Mouse (Mus musculus): Measurements from ENCODE around the gene C1qb. TPM values are rescaled to one million over a fixed set of nuclear protein-coding genes. Genes with fewer than 3 reads are reported as not detected.

C1qb gene
- total RNA-seq, 2 experiments from 2014 or later: 32.0 to 36.7 TPM

GRCm38 (mm10) chr4:136896461-136896860 is 10.5 kb upstream of the C1qb start:
- intact Hi-C loops (cut with DNase I): loop anchor here (10.0 kb wide), 1 partner anchor 408 kb away; no protein-coding TSS in a partner anchor

DNA sequence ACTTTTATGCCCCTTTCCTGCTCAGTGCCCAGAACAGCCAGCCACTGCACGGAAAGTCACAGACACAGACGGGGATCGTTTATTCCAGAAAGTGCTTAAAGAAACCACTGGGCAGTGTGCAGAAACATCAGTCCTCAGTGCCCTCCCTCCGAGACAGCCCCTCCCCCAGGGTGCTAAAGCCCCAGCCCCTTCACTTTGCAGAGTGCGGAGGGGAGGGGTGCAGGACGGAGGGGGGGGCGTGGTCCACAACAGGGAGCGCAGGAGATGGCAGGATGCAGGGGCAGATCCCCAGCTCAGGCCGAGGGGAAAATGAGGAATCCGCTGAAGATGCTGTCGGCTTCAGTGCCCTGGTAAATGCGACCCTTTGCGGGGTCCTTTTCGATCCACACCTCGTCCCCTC is 9.9 kb upstream of the C1qb start:
- intact Hi-C loops (cut with DNase I): loop anchor here (10.0 kb wide), 1 partner anchor 409 kb away; no protein-coding TSS in a partner anchor
- DNase-seq (ENCODE audit: extremely low spot score in 1 of 2, low spot score in 2 of 2): no peak

More at GRCm38 (mm10) chr4:136896461-136896860, 10.5 kb upstream of the C1qb start:
- no peak for DNase-seq (ENCODE audit: extremely low spot score in 1 of 2, low spot score in 2 of 2)

GRCm38 (mm10) chr4:136894821-136895220 is 8.8 kb upstream of the C1qb start:
- intact Hi-C loops (cut with DNase I): loop anchor here (1.0 to 10.0 kb wide), 3 partner anchors 87 to 410 kb away; no protein-coding TSS in a partner anchor

DNA sequence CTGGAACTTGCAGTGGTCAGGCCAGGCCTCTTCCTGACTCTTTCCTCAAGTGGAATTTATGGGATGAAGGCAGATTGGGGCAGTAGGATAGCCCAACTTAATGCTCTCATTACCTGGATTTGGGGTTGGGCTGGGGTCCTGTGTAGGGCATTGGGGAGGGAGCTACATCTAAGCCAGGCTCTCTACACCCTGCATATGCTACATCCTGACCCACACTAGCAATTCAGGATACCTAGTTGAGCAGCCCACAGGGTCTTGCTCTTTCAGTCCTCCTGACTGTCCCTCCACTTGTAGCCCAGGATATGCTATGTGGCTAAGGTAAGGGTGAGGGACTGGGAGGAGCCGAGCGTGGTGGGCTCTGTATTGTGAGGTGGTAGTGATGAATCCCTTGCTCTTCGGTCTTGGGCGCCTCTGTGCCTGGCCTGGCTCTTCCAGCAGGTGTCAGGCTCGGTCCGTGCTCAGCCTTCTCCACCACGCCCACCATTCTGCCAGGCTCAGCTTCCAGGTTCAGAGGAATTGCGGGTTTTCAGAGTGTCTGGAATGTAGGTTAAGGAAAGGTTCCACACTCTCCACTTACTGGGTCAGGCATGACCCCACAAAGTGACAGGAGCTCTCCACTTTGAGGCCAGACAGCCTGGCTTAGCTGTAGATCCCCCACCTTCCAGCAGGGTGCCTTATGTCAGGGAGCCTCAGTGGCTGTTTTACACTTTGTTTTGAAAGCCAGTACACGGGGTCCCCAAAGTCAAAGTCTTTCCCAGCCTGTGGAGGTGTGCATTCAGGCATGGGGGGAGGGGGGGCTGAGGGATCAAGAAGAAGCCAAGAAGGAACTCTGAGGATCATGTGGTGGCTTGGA is 7.9 kb upstream of the C1qb start:
- intact Hi-C loops (cut with DNase I): loop anchor here (1.0 to 10.0 kb wide), 3 partner anchors 88 to 411 kb away; no protein-coding TSS in a partner anchor
- DNase-seq (ENCODE audit: extremely low spot score in 1 of 2, low spot score in 2 of 2): peak; percentile 68 to 71

More at GRCm38 (mm10) chr4:136894821-136895220, 8.8 kb upstream of the C1qb start:
- DNase-seq (ENCODE audit: extremely low spot score in 1 of 2, low spot score in 2 of 2): no peak

- peak in 1 of 2 experiments; percentile 60 for DNase-seq (ENCODE audit: extremely low spot score in 1 of 2, low spot score in 2 of 2)
- intact Hi-C loops (cut with DNase I): loop anchor here (5.0 to 10.0 kb wide), 2 partner anchors 89 to 412 kb away; no protein-coding TSS in a partner anchor
These were observed 6.8 kb upstream of the C1qb start, which contains the start of gene C1qc for GRCm38 (mm10) chr4:136892811-136893210. C1qc (minus strand) TSS chr4:136893065.

DNA sequence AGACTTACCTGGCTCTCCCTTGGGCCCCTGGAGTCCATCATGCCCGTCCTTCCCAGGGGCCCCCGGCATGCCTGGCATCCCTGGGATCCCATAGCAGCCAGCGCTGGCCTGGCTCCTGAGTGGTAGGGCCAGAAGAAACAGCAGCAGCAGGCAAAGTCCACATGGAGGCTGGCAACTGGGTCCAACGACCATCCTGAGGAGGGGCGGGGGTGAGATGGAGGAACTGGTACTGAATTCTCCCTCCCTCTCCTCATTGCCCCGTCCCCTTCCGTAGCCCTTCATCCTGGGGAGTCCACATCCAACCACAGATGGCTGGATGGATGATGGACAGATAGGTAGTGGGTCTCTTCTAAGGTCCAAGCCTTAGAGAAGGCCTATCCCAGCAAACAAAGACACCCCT is 6.4 kb upstream of the C1qb start:
- intact Hi-C loops (cut with DNase I): loop anchor here (5.0 to 10.0 kb wide), 2 partner anchors 90 to 412 kb away; no protein-coding TSS in a partner anchor
- DNase-seq (ENCODE audit: extremely low spot score in 1 of 2, low spot score in 2 of 2): no peak

DNA sequence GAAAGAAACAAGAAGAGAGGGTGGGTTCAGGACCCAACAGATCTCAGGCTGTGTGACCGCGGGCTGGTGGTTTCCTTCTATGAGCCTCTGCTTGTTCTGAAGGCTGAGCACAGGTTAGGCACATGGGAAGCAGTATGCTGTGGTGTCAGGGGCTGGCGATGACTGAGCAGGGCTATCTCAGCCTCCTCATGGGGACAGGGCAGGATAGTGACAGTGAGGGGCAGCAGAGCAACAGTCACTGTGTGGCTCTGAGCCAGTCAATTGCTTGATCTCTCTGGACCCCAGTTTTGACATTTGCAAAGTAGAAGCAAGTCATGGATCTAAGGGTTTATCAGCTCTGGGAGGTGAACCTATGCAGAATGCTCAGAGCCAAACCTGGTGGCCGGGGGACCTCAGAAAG is 5.1 kb upstream of the C1qb start:
- DNase-seq (ENCODE audit: extremely low spot score in 1 of 2, low spot score in 2 of 2): no peak
- intact Hi-C loops (cut with DNase I): loop anchor here (5.0 to 10.0 kb wide), 2 partner anchors 91 to 414 kb away; no protein-coding TSS in a partner anchor

- DNase-seq (ENCODE audit: extremely low spot score in 1 of 2, low spot score in 2 of 2): no peak
- intact Hi-C loops (cut with DNase I): loop anchor here (5.0 to 10.0 kb wide), 2 partner anchors 92 to 415 kb away; no protein-coding TSS in a partner anchor
These were observed 4.0 kb upstream of the C1qb start for GRCm38 (mm10) chr4:136889981-136890380.

GRCm38 (mm10) chr4:136887714-136888113 is 1.7 kb upstream of the C1qb start:
- no peak for DNase-seq (ENCODE audit: extremely low spot score in 1 of 2, low spot score in 2 of 2)
- intact Hi-C loops (cut with DNase I): no loop called here

DNA sequence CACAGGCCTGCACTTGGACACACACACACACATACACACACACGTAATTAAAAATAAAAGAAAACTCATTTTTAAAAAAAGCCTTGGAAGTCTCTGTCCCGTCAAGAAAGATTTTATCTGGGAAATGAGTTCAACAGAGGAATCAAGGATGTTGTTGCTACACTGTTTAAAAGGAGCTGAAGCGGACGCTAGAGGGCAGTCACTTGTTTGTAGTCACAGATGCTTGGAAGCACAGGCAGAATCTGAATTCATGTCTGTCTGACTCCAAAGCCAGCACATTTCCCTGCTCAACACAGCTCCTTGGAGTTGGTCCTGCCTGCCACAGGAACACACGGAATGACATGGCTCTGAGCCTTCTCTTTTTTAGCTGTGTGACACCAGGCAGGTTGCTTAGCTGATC is 7.4 kb downstream of the C1qb start:
- intact Hi-C loops (cut with DNase I): no loop called here
- DNase-seq (ENCODE audit: extremely low spot score in 1 of 2, low spot score in 2 of 2): no peak

DNA sequence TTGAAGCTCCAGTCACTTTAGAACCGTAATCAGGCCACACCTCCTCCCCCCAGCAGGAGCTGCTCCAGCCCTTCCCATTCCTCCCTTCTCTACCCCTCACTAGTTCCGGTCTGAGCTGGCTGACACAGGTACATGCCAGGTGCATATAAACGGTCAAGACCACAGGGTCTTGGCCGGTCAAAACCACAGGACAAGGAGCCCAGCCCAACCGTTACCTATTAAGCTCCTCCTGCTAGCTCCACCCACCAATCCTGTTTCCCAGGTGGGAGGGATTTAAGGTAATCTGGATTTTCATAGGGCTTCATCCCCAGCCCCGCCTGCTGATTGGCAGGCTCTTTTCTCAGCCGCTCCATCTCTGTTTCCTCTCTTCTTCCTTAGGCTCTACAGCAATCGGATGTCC is 7.8 kb downstream of the C1qb start:
- intact Hi-C loops (cut with DNase I): no loop called here
- DNase-seq (ENCODE audit: extremely low spot score in 1 of 2, low spot score in 2 of 2): no peak

- intact Hi-C loops (cut with DNase I): loop anchor here (1.0 kb wide), 1 partner anchor 228 kb away; no protein-coding TSS in a partner anchor
- peak; percentile 46 to 80 for DNase-seq (ENCODE audit: extremely low spot score in 1 of 2, low spot score in 2 of 2)
These were observed 9.0 kb downstream of the C1qb start for GRCm38 (mm10) chr4:136876971-136877370.

- no peak for DNase-seq (ENCODE audit: extremely low spot score in 1 of 2, low spot score in 2 of 2)
- intact Hi-C loops (cut with DNase I): no loop called here
These were observed 11.0 kb downstream of the C1qb start for GRCm38 (mm10) chr4:136875012-136875411.

GRCm38 (mm10) chr4:136868371-136868770 is 17.6 kb downstream of the C1qb start:
- no peak for DNase-seq (ENCODE audit: extremely low spot score in 1 of 2, low spot score in 2 of 2)
- intact Hi-C loops (cut with DNase I): no loop called here

- peak in 1 of 2 experiments; percentile 57 for DNase-seq (ENCODE audit: extremely low spot score in 1 of 2, low spot score in 2 of 2)
- intact Hi-C loops (cut with DNase I): no loop called here
These were observed 18.2 kb downstream of the C1qb start for GRCm38 (mm10) chr4:136867690-136868345.

DNA sequence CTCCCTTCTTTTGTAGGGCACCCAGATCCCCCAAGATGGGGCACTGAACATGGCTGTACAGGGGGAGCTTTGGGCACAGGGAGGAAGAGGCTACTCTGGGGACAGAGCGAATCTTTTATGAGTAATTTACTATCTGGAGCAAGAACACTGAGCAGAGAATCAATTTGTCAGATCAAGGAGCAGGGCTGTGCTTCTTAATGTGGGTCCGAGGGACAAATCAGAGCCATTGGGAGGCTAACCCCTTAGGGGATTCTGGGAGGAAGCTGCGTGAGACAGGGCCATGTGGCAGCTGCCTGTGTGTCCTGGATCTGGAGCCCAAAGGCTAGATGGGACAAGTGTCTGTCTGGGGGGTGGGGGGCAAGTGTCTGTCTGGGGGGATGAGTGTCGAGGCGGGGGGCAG is 20.5 kb downstream of the C1qb start:
- no peak for DNase-seq (ENCODE audit: extremely low spot score in 1 of 2, low spot score in 2 of 2)
- intact Hi-C loops (cut with DNase I): no loop called here

DNA sequence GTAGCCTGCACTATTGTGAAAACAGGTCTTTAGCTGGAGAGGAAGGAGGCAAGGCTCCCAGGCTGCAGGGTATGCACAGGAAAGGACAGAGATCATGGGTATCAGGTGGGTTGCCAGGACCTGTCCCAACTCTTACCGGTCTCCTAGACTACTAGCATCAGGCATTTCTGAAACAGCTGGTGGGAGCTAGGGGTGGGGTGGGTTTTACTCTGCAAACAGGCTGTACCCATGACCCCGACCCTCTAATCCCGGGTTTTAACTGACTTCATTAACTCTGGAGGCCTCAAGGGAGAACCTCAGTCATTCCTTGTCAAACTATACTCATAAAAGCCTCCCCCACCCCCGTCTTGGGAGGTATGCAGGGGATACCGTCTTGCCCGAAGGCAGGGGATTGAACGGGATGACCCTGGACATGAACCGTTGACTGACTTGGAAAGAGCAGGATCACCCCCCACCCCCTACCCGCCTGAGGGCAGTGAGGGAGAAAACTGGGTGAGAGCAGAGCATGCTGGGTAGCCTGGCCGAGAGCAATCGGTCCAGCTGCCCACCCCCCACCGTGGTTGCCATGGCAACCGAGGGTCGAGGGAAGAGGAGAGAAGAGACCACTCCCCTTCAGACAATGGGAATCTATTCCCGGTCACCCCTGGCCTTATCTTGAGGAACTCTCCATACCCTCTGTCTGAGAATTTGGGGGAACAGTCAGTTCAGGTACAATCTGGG is 21.1 kb downstream of the C1qb start:
- intact Hi-C loops (cut with DNase I): no loop called here
- no peak for DNase-seq (ENCODE audit: extremely low spot score in 1 of 2, low spot score in 2 of 2)

- intact Hi-C loops (cut with DNase I): no loop called here
- DNase-seq (ENCODE audit: extremely low spot score in 1 of 2, low spot score in 2 of 2): no peak
These were observed 22.5 kb downstream of the C1qb start for GRCm38 (mm10) chr4:136863517-136863916.

DNA sequence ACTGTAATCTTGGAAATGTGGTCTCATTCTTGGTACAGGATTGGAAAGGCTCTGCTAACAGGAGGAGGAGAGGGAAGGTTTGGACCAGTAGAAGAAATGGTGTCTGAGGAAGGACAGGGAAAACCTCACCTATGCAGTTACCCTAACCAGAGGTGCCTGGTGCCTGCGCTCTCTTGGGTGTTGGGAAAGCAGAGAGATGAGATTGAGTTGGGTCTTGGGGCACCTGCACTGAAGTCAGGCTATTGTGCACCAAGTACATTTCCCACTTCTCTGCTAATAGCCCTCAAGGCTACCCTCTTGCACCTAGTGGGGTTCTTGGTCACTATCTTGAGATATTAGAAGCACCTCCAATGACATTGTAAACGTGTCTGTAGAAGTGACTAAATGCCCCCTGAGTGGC is 23.6 kb downstream of the C1qb start:
- intact Hi-C loops (cut with DNase I): no loop called here
- DNase-seq (ENCODE audit: extremely low spot score in 1 of 2, low spot score in 2 of 2): no peak
